In the genomic region with DNA sequence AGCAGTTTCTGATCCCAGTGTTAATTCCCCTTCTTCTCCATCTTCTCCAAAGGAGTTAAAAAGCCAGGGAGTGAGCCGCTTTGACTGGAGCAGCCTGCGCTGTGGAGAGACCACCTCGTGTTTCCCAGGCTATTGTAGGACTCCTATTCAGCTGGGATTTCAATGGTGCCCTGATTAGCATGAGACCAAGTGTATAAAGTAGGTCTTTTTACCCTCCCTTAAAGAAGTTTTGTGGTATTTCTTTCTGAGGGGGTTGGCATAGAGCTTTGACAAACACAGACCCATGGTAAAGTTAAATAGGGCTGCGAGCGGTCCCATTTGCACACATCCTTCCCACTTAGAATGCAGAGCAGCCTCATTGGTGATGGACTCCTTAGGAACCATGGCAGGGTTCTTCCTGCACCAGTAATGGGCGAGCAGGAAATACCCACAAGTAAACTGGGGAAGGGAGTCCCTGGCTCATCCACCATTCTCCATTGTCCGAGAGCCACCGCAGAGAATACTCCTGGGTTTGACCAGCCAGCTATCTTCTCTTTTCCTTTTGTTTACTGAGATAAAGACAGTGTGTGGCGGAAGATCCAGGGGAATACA, we compare ENCODE assay signal across 7 mouse cellular contexts. TPM values are rescaled to one million over a fixed set of nuclear protein-coding genes. Genes with fewer than 3 reads are reported as not detected.
A peak's percentile ranks its signal among the peaks of the same experiment; 100 is the strongest.
DNase-seq lines count a peak whose midpoint lies in the region; ATAC-seq lines count a peak whose summit lies in the region.

No protein-coding gene starts in this region.

- H3K4me2 ChIP-seq in embryonic facial prominence, embryonic 14.5 days (ENCODE audit: low read depth, low read length), result 0 out of 2 replicates have a peak overlapping the region, but pooled peaks have one; percentile 6
- peak overlapping the region; percentile 34 for H3K4me2 ChIP-seq in hindbrain, embryonic 16.5 days (ENCODE audit: low read length)
- peak overlapping the region; percentile 15; the same call in 1 of the 2 replicates for H3K4me2 ChIP-seq in neural tube, embryonic 14.5 days (ENCODE audit: low read depth, low read length)

- H3K27me3 ChIP-seq in embryonic facial prominence, embryonic 14.5 days (replicated peaks; ENCODE audit: control insufficient read depth, insufficient read depth, low read length), result no peaks in the 10 kb centered on the region
- no peaks in the 10 kb centered on the region for H3K27me3 ChIP-seq in hindbrain, embryonic 16.5 days (replicated peaks; ENCODE audit: control insufficient read depth, insufficient read depth, low read length)
- H3K27me3 ChIP-seq in neural tube, embryonic 14.5 days (ENCODE audit: control insufficient read depth, insufficient read depth, low read length), result no peaks in the 10 kb centered on the region

- no peak overlapping the region for H3K9ac ChIP-seq in embryonic facial prominence, embryonic 14.5 days (ENCODE audit: low read depth, low read length)
- no peak overlapping the region for H3K9ac ChIP-seq in hindbrain, embryonic 16.5 days (ENCODE audit: low read depth, low read length)
- H3K9ac ChIP-seq in neural tube, embryonic 14.5 days (replicated peaks; ENCODE audit: low read depth, low read length), result no peak overlapping the region

- WGBS in embryonic facial prominence, embryonic 14.5 days, result 67% methylated on average over 9 of the region's 9 CpGs
- 16% methylated on average over 9 of the region's 9 CpGs for WGBS in hindbrain, embryonic 16.5 days
- WGBS in neural tube, embryonic 14.5 days, result 20% methylated on average over 9 of the region's 9 CpGs

- no peak for ATAC-seq in embryonic facial prominence, embryonic 14.5 days (ENCODE audit: low read depth)
- peak; percentile 92 for ATAC-seq in hindbrain, embryonic 16.5 days
- ATAC-seq in neural tube, embryonic 14.5 days (ENCODE audit: low read depth), result peak; percentile 82

- peaks cover 28% of the 10 kb centered on the region for H3K36me3 ChIP-seq in embryonic facial prominence, embryonic 14.5 days (ENCODE audit: control insufficient read depth, insufficient read depth, low read length)
- no peaks in the 10 kb centered on the region for H3K36me3 ChIP-seq in hindbrain, embryonic 16.5 days (ENCODE audit: control insufficient read depth, insufficient read depth, low read length)
- no peaks in the 10 kb centered on the region for H3K36me3 ChIP-seq in neural tube, embryonic 14.5 days (ENCODE audit: control insufficient read depth, insufficient read depth, low read length)

- H3K9me3 ChIP-seq in embryonic facial prominence, embryonic 14.5 days (ENCODE audit: control insufficient read depth, low read length), result no peaks in the 10 kb centered on the region
- H3K9me3 ChIP-seq in hindbrain, embryonic 16.5 days (ENCODE audit: control insufficient read depth, low read length), result no peaks in the 10 kb centered on the region
- H3K9me3 ChIP-seq in neural tube, embryonic 14.5 days (ENCODE audit: control insufficient read depth, low read length), result no peaks in the 10 kb centered on the region

- no peak overlapping the region for H3K27ac ChIP-seq in embryonic facial prominence, embryonic 14.5 days (replicated peaks; ENCODE audit: low read depth, low read length)
- peak overlapping the region; percentile 70 for H3K27ac ChIP-seq in hindbrain, embryonic 16.5 days (ENCODE audit: low read depth, low read length)
- peak overlapping the region; percentile 67 for H3K27ac ChIP-seq in neural tube, embryonic 14.5 days (ENCODE audit: low read depth, low read length)

- peak; percentile 25 for DNase-seq in retina, embryonic 14.5 days (ENCODE audit: low spot score)
- no peak for DNase-seq in retina, postnatal 1 day
- DNase-seq in embryonic facial prominence, embryonic 14.5 days (ENCODE audit: low spot score), result no peak
- DNase-seq in lung, postnatal 25 days (ENCODE audit: low spot score), result no peak
- DNase-seq in c-Kit-positive CD71-positive TER-119-positive erythroid progenitor cells, embryonic 14.5 days (ENCODE audit: low spot score), result no peak

- no peak overlapping the region for H3K4me3 ChIP-seq in embryonic facial prominence, embryonic 14.5 days (ENCODE audit: low read depth, low read length)
- H3K4me3 ChIP-seq in hindbrain, embryonic 16.5 days (ENCODE audit: low read length), result no peak overlapping the region
- no peak overlapping the region for H3K4me3 ChIP-seq in neural tube, embryonic 14.5 days (ENCODE audit: low read depth, low read length)

- peaks cover 42% of the 10 kb centered on the region for H3K4me1 ChIP-seq in embryonic facial prominence, embryonic 14.5 days (ENCODE audit: control insufficient read depth, insufficient read depth, low read length)
- peaks cover 30% of the 10 kb centered on the region for H3K4me1 ChIP-seq in hindbrain, embryonic 16.5 days (ENCODE audit: control insufficient read depth, insufficient read depth, low read depth, low read length)
- H3K4me1 ChIP-seq in neural tube, embryonic 14.5 days (ENCODE audit: control insufficient read depth, insufficient read depth, low read length), result peaks cover 13% of the 10 kb centered on the region; the same call in 1 of the 2 replicates

RNA-seq across cellular contexts. Expression of gene Plpp3, which starts 13.8 kb away (rescaled TPM):
- 107 and 123 TPM in 2 replicates for polyA plus RNA-seq in embryonic facial prominence, embryonic 14.5 days (2014; fragmentation: Nextera tagmentation; extraction: Ambion mirVana)
- polyA plus RNA-seq in hindbrain, embryonic 16.5 days (2015; fragmentation: Nextera tagmentation; extraction: Ambion mirVana), result 114 and 122 TPM in 2 replicates
- polyA plus RNA-seq in neural tube, embryonic 14.5 days (2014; fragmentation: Nextera tagmentation; extraction: Ambion mirVana), result 58.5 and 67.0 TPM in 2 replicates
